ENCODE assay signal across 15 mouse cellular contexts in the genomic region with DNA sequence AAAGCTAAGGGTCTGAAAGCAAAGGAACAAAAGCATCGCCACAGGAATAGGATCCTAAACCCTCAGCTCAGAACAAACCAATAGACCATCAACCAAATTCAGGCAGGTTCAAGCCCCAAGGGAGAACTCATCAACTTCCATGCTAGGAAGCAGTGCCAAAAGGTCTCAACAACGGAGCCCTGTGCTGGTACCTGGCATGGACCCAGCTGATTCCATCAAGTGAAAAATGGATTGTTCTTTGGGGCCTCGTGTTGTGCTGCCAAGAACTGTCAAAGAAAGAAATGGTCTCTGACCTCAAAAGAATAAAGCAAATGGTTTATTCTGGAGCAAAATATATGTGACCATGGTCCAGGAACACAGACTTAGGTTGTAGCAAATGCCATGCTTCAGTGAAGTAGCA.
A peak's percentile ranks its signal among the peaks of the same experiment; 100 is the strongest.
DNase-seq lines count a peak whose midpoint lies in the region; ATAC-seq lines count a peak whose summit lies in the region.
"Had no signal": no experiment of that assay in that cellular context is flagged by ENCODE, and none has a peak within 500 bp of the region (broad histone marks: within the 10 kb centered on the region; RNA-seq: fewer than 3 reads in every experiment).

No protein-coding gene starts in this region.

- H3K4me3 ChIP-seq in embryonic facial prominence, embryonic 14.5 days (ENCODE audit: low read depth, low read length) = no peak overlapping the region
- no peak overlapping the region for H3K4me3 ChIP-seq in embryonic facial prominence, embryonic 10.5 days
- H3K4me3 ChIP-seq: embryonic facial prominence, embryonic 12.5 days; layer of hippocampus, adult 2 months had no signal

- H3K9me3 ChIP-seq in embryonic facial prominence, embryonic 14.5 days (ENCODE audit: control insufficient read depth, low read length) = no peaks in the 10 kb centered on the region
- H3K9me3 ChIP-seq in embryonic facial prominence, embryonic 10.5 days = no peaks in the 10 kb centered on the region
- H3K9me3 ChIP-seq: embryonic facial prominence, embryonic 12.5 days had no signal

- no peaks in the 10 kb centered on the region for H3K36me3 ChIP-seq in embryonic facial prominence, embryonic 14.5 days (ENCODE audit: control insufficient read depth, insufficient read depth, low read length)
- H3K36me3 ChIP-seq in embryonic facial prominence, embryonic 10.5 days (replicated peaks) = no peaks in the 10 kb centered on the region
- H3K36me3 ChIP-seq: embryonic facial prominence, embryonic 12.5 days had no signal

- H3K9ac ChIP-seq in embryonic facial prominence, embryonic 14.5 days (ENCODE audit: low read depth, low read length) = no peak overlapping the region
- H3K9ac ChIP-seq: embryonic facial prominence, embryonic 12.5 days had no signal

- no peaks in the 10 kb centered on the region for H3K4me1 ChIP-seq in embryonic facial prominence, embryonic 14.5 days (ENCODE audit: control insufficient read depth, insufficient read depth, low read length)
- no peaks in the 10 kb centered on the region for H3K4me1 ChIP-seq in embryonic facial prominence, embryonic 10.5 days
- H3K4me1 ChIP-seq: embryonic facial prominence, embryonic 12.5 days had no signal

- no peak for ATAC-seq in embryonic facial prominence, embryonic 14.5 days (ENCODE audit: low read depth)
- no peak for ATAC-seq in CD4-positive, CD25-positive, alpha-beta regulatory T cell, adult 4 months

- no peaks in the 10 kb centered on the region for H3K27me3 ChIP-seq in embryonic facial prominence, embryonic 14.5 days (replicated peaks; ENCODE audit: control insufficient read depth, insufficient read depth, low read length)
- no peaks in the 10 kb centered on the region for H3K27me3 ChIP-seq in embryonic facial prominence, embryonic 10.5 days (replicated peaks; ENCODE audit: low read depth, poor library complexity, severe bottlenecking)
- H3K27me3 ChIP-seq: embryonic facial prominence, embryonic 12.5 days had no signal

- peak; percentile 29 for DNase-seq in embryonic facial prominence, embryonic 14.5 days (ENCODE audit: low spot score)
- DNase-seq in embryonic facial prominence, embryonic 10.5 days (ENCODE audit: low spot score) = no peak
- DNase-seq in left cerebral cortex, postnatal 4 days = peak; percentile 26
- no peak for DNase-seq in left cerebral cortex, adult 8-10 months (ENCODE audit: low spot score in 2 of 2)
- peak; percentile 21 for DNase-seq in Muller cell, postnatal 12 days (ENCODE audit: inconsistent ontology term)
- peak; percentile 52 for DNase-seq in brain, adult 2 months (ENCODE audit: low read depth, low spot score)
- no peak for DNase-seq in MN1 (ENCODE audit: low spot score)
- DNase-seq: cerebellum, adult 11 months; gastrocnemius, postnatal 14 days; heart, postnatal 10 days; right cerebral cortex, postnatal 14 days had no signal

- 48% methylated on average over 3 of the region's 3 CpGs for WGBS in embryonic facial prominence, embryonic 14.5 days
- 70% methylated on average over 3 of the region's 3 CpGs for WGBS in embryonic facial prominence, embryonic 10.5 days

- no peak overlapping the region for H3K27ac ChIP-seq in embryonic facial prominence, embryonic 14.5 days (replicated peaks; ENCODE audit: low read depth, low read length)
- H3K27ac ChIP-seq in embryonic facial prominence, embryonic 10.5 days (replicated peaks) = no peak overlapping the region
- H3K27ac ChIP-seq: embryonic facial prominence, embryonic 12.5 days; layer of hippocampus, adult 2 months had no signal

- intact Hi-C loops in left cerebral cortex, postnatal 4 days (cut with DNase I) = no loop called here

- no peak overlapping the region for H3K4me2 ChIP-seq in embryonic facial prominence, embryonic 14.5 days (ENCODE audit: low read depth, low read length)
- H3K4me2 ChIP-seq: embryonic facial prominence, embryonic 12.5 days; liver, embryonic 11.5 days had no signal

Comparison
In these comparisons a context has a peak if more than half of its experiments do, and no peak if none do; other contexts are left out.
1. DNase-seq: peak in embryonic facial prominence, embryonic 14.5 days (single experiment), left cerebral cortex, postnatal 4 days (single experiment), Muller cell, postnatal 12 days (single experiment) and brain, adult 2 months (single experiment); none in embryonic facial prominence, embryonic 10.5 days (single experiment), left cerebral cortex, adult 8-10 months (0 of 2) and MN1 (single experiment).